Mouse (Mus musculus) heart, postnatal 4 days (tissue): ENCODE measurements around the gene Fitm2. TPM values are rescaled to one million over a fixed set of nuclear protein-coding genes. Genes with fewer than 3 reads are reported as not detected.
"Not testable (repeated sequence)": the region's sequence is repeated elsewhere in the genome, so short reads cannot be mapped to it uniquely, and the experiment has no call there.

Experiments used
- DNase-seq: peaks from one replicate; pipeline ENCODE4 v3.0.0; 2021
- total RNA-seq, 2 experiments: library from RNA; stranded (reverse); gene quantifications; 2 replicates each; pipeline ENCODE4 v1.2.3; 2021

The Fitm2 gene
- total RNA-seq, 2 experiments from 2014 or later: 27.8 to 28.1 TPM

DNA sequence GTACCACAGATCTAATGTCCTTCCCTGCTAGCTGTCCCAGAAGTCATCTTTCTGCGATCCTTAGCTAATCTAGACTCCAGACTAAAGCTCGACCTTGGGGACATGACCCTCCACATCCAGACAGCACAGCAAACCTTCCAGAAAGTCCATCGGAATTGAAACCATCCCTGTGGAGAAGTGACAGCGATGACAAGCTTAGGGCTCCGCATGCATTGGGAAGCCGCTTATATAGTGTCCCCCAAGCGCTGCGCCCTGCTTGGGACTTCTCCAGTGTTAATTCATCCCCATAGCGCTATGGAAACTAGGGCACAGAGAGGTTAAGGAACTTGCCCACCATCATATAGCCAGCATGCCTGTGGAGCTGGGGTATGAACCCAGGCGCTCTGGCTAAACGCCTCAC lies 9.6 kb downstream of the Fitm2 start:
- no peak for DNase-seq

DNA sequence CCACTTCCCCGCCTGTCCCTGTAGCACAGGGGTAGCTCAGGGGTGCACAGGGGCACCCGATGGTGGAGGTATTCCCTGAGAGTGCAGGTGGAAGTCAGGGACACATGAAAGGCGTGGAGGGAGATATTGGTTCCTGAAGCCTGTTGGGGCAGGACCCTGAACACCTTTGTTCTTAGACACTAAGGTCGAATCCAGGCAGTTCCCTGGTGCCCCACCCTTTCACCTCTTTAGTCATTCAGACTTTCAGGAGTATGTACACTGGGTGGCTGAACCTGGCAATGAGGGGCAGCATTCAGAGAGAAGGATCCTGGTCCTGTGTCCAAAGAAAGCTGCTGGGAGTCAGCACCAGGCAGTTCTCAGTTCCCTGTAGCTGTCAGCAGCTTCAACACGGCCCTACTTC lies 10.0 kb downstream of the Fitm2 start:
- no peak for DNase-seq

DNA sequence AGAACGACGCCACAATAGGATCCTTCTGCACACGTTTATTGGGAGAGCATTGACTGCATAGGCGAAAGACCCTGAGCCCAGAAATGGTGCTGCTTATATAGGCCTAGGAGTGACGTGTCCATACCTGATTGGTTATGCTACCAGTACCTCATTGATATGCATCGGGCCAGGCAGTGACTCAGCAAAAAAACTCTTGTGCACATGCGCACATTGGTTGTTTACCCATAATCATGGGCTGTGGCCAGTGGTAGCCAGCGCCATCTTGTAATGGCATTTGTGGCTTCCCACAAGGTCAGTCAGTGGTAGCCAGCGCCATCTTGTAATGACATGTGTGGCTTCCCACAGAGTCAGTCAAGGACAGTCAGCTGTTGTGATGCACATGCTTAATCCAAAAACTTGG lies 11.1 kb downstream of the Fitm2 start:
- DNase-seq: not testable (repeated sequence)

DNA sequence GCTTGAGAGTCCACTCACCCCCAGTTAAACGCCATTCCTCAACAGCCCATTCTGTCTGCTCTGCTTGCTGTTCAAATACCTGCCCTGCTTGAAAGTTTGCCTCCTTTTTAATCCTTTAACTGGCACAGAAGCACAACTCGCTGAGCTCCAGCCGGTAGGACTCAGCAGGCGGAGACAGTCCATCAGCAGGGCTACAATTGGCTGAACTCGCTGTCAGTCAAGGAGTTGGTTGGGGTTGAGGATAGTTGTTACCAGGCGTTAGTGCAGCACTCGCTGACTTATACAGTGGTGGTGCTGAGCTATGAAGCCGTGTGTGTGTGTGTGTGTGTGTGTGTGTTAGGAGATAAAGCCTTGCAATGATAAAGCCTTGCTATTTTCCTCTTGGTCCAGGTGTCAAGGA lies 11.8 kb downstream of the Fitm2 start:
- no peak for DNase-seq

DNA sequence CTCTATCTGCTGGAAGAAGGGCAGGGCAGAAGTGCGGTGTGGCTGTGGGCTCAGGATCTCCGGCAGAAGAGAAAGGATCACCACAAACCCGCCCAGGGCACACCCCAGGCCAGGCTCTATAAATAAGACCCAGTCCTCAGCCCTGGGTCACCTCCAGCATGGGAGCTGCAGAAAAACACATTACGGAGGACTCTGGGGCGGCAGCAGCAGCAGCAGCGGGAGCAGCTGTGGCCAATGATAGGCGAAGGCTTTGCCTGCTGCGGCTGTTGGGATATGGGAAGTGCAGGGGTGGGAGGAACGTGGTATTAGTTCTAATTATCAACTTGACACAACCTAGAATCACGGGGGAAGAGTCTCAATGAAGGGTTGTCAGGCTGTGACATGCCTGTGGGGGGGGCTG lies 13.0 kb downstream of the Fitm2 start:
- no peak for DNase-seq

DNA sequence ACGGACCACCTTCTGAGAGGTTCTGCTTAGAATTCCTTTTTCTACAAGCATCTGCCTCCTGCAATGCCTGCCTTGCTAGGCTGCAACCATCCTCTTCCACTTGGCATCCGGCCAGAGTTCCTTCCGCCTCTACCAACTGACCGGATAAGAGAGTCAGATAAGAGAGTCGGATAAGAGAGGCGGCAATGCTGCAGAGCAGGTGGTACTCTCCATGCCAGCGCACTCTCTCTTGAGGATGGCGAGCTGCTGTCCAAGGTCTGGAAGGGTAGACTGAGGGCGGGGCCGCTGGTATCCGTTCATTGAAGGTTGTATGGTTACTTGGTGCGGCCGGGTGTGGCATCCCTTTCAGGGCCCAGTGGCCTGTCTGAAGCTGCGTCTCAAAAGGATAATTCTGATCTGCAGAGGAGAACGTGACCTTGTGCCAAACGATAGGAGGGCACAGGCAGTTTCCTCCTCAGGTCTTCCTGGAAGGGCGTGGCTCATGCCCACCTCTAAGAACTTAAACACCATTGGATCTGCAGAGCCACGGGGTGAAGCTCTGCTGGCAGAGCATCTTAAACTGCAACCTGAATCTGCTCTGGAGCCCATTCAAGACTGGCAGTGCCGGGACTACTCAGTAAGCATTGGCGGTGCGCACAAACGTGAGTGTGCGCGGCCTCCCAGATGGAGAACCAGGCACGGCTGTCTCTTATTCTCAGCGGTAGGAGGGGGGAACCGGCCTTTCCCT lies 13.7 kb downstream of the Fitm2 start:
- DNase-seq: no peak

DNA sequence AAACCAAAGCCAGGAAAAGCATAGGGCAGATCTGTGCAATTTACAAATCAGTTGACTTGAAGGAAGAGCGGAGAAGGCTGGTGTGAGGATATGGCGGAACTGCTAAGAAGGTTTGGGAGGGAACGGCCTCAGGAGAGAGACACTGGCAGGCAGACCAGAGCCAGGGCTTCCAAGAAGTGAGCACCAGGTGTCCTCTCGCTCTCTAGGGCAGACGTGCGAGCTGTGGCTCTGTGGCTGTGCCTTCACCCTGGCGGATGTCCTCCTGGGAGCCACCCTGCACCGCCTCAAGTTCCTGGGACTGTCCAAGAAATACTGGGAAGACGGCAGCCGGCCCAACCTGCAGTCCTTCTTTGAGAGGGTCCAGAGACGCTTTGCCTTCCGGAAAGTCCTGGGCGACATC lies 19.1 kb downstream of the Fitm2 start:
- DNase-seq: no peak

DNA sequence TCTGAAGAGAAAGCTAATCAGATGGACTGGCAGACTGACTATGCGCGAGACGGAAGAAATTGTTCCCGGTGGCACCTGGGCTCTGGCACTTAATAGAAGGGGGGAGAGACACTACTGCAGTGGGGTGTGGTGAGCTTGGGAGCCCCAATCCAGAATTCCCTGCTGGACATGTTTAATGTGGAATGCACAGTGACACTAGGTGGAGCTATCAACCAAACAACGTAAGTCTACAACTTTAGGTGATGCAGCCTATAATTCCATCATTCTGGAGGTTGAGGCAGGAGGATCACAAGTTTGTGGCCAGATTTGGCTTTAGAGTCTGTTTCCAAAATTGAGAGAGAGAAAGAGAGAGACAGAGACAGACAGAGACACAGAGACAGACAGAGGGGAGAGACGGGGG lies 19.7 kb downstream of the Fitm2 start:
- DNase-seq: no peak

DNA sequence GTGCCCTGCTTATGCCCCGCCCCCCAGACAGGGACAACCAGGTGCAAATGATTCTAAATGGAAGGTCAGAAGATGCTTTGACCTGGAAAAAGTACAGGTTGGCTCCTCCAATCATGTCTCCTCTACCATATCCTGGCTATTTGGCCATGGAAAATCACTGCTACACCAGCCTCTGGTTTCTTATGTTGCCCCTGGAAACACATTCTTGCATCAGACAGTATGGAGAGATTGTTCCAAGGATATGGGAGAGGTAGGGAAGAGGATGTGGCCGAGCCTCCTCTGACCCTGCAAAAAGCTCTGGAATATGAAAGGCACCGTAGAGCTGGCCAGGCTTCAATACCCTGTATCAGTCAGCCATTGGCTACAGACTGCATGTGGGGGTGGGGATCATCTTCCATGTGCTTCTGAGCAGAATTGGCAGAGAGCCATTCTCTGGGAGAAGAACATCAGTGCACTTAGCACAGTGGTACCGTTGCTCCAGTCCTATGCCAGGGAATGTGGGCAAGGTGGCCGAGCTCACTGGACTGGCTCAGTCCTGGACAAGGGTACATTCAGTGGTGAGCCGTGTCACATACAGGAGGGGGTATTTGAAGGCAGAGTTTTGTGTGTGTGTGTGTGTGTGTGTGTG lies 21.6 kb downstream of the Fitm2 start:
- no peak for DNase-seq

DNA sequence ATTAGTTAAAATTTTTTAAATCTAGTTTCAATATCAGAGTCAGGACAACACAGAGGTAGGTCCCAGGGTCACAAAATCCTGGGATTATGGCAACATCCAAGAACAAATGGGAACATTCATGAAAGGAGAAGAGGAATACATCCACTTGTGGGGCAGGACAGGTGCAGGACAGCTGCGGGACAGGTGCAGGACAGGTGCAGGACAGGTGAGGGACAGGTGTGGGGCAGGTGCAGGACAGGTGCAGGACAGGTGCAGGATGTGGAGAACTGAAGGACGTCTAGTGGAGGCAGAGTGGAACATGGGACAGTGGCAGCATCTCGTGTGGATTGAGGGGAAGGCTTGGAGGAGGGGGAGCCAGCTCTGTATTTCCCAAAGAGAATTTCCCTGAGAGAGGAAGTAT lies 23.2 kb downstream of the Fitm2 start:
- no peak for DNase-seq

DNA sequence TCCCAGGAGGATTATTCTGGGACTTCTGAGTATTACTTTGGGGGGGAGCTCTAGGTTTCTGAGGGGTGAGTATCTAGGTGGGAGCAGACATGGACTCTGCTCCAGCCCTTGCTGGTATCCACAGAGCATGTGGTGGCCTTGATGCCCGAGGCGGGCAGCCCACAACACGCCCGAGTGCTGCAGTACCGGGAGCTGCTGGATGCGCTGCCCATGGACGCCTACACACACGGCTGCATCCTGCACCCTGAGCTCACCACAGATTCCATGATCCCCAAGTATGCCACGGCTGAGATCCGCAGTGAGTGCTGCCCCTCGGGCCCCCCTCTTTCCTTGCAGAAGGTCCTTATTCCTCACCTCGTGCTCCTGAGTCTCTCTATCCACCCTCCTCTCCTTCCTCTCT lies 25.1 kb downstream of the Fitm2 start:
- no peak for DNase-seq

DNA sequence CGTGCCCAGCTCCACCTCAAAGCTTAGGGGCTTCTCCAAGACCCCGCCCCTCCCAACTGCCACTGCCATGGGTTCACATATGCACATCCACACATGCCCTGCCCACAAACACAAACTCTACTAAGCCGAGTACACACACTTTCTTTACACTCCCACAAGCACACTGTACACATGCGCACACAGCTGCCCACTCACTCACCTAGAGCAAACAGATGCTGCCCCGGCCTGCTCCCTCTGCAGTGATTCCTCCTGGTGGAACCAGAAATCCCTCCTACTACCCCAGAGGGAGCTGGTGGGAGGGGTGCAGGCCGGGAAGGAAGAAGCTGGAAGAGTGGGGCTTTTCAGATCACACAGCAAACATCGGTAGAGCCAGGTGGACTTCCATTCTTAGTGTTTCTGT lies 28.4 kb downstream of the Fitm2 start:
- DNase-seq: no peak

DNA sequence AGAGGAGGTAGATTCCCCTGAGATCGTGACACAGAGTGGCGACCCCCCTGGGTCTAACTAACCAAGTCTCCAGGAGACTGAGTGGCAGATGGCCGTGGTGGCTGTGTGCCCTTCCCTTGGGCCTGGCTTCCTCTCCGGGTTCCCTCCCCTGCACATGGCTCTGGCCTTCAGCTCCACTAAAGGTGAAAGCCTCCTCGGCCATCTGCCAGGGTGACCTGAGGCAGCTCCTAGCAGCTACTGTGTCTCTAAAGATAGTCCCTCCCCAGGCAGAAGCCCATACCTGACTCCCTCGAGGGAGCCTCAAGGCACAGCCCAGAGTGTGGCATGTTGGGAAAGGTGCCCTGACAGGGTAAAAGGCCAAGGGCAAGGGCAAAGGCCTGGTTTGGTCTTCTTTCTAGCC lies 28.9 kb downstream of the Fitm2 start:
- no peak for DNase-seq

DNA sequence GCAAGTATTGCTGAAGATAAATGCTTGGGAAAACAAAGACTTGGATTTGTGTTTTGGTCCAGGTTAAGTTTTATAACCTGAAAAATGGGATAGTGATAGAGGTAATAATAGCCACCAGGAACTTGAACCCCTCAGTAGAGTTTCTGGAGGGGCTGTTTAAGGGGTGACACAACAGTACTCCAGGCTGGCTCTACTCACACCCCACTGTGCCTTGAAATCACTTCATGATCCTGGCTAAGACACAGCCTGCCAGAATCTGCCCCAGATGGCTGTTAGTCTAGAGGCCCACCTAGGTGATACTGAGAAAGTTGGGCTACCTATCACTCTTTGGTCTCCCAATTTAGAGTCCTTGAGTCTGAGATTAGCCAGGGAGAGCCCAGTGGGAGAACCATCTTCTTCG lies 32.9 kb downstream of the Fitm2 start:
- no peak for DNase-seq

DNA sequence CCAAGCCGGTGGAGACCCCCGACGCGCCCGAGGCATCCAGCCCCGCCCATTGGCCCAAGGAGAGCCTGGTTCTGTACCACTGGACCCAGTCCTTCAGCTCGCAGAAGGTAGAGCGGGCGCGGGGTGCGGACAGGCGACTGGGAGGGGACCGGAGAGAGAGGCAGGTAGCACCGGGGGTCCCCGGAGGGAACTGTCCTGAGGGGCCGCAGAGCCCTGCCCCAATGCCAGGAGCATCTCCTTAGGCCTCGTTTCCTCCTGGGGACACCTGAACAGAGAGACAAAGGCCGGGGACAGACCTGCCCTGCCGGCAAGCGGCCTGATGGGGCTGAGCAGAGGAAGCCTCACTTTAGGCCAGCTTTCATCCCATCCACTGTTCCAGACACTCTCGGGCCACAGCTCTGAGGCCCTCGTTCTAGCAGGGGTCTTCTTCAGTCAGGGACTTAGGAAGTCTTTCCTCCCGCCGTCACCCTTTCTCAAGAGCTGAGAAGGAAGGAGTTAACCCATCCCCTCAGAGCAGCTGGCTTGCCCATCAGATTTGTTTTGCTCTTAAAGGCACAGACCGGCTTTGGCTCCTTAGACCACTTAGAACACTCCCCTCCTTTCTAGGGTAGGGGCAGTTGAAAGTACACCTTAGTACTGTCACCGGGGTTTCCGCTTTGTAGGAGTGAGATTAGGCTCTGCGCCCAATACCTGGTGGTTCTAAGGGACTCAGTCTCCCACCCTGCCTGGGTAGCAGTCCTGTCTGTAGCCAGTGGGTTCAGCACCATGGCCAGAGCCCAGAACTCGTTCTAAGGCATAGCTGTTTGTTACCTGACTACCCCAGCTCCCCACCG lies 33.6 kb downstream of the Fitm2 start:
- DNase-seq: peak; percentile 65

DNA sequence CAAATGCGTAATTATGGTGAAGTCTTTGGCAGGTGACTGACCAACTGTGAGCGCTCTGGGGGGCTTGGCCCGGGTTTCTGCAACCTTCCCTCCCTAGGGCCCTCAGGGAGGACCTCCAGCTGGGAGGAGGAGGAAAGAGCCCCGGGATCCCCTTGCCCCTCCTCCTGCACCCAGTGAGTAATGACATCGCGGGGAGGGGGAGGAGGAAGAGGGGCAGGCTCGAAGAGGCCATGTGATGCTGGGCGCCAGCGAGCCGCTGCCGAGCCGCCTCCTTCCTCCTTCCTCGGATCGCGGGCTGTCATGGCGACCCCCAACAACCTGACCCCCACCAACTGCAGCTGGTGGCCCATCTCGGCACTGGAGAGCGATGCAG lies 34.2 kb downstream of the Fitm2 start, which contains the start of gene Gdap1l1:
Gene Gdap1l1, plus strand, starts transcription at position 231 of the 373 bp plus-strand sequence.
- no peak for DNase-seq

DNA sequence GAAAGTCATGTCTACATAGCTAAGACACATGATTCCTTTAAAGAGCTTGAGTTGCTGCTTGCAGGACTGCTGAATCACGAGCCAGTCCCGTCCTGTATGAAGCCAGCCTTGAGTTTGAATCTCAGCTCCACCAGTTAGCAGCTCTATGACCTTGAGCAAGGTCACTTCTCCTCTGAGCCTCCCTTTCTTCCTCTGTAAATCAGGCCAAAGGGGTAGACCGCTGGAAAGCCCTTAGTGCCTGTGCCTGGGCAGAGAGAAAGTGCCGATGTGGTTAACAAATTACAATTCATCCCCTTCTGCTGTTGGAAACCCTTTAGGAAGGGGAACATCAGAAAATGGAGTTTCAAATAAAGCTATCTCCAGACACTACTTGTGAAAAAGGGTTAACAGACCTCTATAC lies 34.6 kb downstream of the Fitm2 start:
- no peak for DNase-seq

DNA sequence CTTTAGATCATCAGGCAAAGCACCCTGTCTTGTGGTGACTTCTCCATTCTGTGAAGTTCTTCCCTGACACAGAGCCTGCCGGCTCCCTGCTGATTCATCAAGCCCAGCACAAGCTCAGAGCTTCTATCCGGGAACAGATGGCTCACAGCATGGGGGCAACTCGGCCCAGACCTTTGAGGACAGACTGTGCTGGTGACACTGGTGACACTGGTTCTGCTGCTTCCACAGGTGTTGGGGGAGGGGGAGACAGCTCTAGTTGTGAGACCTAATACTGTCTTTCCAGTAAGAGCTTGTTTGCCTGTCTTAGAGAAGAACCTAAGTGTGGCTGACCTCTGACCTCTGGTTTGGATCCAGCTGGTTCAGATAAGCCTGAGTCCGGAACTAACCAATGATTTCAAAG lies 38.5 kb downstream of the Fitm2 start:
- DNase-seq: no peak

DNA sequence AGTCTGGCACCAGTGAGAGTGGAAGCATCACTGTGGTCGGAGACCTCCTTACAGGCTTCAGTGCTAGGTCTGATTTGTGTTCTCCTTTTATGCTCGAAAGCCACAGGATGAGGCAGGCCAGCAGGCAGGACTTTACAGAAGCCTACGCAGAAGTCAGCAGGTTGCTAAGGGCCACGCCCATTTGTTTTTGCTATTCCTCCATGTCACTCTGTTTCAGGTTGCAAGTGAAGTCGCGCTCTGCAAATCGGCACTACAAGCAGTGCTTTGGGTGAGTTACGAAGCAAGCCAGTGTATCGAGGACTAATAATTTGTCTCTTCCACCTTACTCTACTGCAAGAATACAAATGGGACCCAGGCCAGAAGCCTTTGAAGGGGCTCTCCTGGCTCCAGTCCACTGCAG lies 41.1 kb downstream of the Fitm2 start:
- no peak for DNase-seq

DNA sequence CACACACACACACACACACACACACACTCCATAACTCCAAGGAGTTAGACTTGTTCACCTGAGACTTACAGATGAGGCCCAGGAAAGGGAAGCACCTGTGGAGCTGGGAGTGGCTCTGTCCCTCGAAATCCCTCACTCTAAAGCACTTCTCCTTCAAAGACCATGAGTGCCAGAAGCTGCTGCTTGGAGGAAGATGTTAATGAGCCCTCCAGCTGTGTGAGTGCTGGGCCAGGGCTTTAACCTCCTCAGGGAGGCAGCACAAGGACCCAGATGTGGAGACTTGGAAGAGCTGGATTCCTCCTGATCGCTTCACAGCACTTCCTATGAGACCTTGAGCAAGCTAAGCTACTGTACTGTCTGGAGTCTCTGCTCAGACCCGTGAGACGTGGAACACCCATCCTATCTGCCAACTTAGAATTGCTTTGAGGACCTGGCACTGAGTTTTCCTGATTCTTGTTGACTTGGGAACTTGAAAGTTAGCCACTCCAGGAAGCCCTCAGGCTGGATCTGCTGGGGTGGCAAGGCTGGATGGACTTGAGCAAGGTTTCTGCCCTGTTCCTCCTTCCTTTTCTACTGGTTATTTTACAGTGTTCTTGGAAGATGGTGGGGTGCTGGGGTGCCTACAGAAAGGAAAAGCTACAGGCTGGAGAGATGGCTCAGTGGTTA lies 44.0 kb downstream of the Fitm2 start:
- no peak for DNase-seq

DNA sequence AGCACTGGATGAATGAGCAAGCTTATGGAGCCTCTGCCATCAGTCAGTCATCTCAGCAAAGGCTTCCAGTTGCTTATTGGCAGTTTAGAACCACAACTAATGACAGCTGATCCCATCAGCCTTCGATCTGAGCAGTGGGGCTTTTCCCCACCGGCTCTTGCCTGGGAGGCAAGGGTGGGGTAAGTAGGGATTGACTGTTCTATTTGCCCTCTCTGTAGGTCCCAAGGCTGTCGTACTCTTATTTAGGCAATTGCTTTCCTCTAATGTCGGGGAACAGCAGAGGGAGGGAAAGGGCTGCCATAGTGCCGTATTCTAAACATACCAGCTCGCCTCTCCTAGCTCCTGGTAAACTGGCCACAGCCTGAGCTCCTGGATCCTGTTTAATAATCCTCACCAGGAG lies 47.8 kb downstream of the Fitm2 start, which contains the start of gene Oser1:
Gene Oser1, minus strand, starts transcription at position 101 of the 400 bp plus-strand sequence.
- no peak for DNase-seq

DNA sequence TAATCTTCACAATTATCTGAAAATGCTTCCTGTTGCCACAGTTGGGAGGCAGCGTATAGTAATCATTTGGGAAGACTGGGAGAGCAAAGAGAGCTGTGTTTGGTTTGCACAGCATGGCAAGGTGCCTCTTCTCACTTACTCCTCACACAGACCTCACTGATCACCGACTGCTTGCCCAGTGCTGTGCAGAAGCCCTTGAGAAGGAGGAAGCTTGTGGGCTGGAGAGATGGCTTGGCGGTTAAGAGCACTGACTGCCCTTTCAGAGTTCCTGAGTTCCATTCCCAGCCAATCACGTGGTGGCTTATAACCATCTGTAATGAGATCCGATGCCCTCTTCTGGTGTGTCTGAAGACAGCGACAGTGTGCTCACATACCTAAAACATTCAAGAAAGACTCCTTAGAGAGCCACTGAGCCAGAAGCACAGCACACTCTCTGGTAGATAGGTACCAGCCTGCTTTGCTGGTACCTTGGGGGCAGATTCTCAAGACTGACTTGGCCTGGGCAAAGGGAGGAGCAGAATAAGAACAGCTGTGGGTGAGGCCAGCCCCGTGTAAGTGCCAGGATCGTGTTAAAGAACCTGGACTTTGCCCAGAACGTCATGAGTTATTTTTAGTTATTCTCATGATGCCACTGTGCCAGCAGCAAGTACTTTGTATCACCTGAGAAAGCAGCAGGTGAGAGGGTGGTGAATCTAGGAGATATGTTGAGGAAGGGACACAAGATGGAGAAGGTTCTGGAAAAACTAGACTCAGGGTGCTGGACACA lies 49.4 kb downstream of the Fitm2 start:
- DNase-seq: no peak
